Mouse (Mus musculus): ENCODE results near the gene Blnk. TPM values are rescaled to one million over a fixed set of nuclear protein-coding genes. Genes with fewer than 3 reads are reported as not detected.

The Blnk gene
- polyA plus RNA-seq, 1 experiment from 2014 or later = 19.6 TPM

GRCm38 (mm10) chr19:41015951-41016716 is 21.8 kb upstream of the Blnk start:
- Histone ChIP-seq H3K36me3 (no peaks in the 10 kb centered on the region), H3K4me3 (replicated peaks) (peak overlapping the region; percentile 9; the same call in 1 of the 2 replicates), H3K4me1 (replicated peaks) (peaks cover 6% of the 10 kb centered on the region), H3K4me2 (replicated peaks) (peak overlapping the region; percentile 57), H3K9ac (0 out of 2 replicates have a peak overlapping the region, but pooled peaks have one; percentile 26), H3K27me3 (replicated peaks) (no peaks in the 10 kb centered on the region), H3K27ac (no peak overlapping the region), H3K9me3 (no peaks in the 10 kb centered on the region)
- WGBS = 19% methylated on average over 14 of the region's 14 CpGs
- peak; percentile 50 for ATAC-seq

GRCm38 (mm10) chr19:41014003-41014402 is 19.7 kb upstream of the Blnk start:
- WGBS = 17% methylated on average over 9 of the region's 9 CpGs

GRCm38 (mm10) chr19:41013591-41013990 is 19.3 kb upstream of the Blnk start:
- H3K4me2 ChIP-seq (replicated peaks) = peak overlapping the region; percentile 31
- ATAC-seq = peak; percentile 79
- H3K9ac ChIP-seq = no peak overlapping the region
- no peaks in the 10 kb centered on the region for H3K9me3 ChIP-seq
- 2% methylated on average over 5 of the region's 5 CpGs for WGBS
- H3K4me1 ChIP-seq (replicated peaks) = peaks cover 6% of the 10 kb centered on the region
- 0 out of 2 replicates have a peak overlapping the region, but pooled peaks have one; percentile 13 for H3K27ac ChIP-seq
- H3K36me3 ChIP-seq = no peaks in the 10 kb centered on the region
- no peak overlapping the region for H3K4me3 ChIP-seq (replicated peaks)
- no peaks in the 10 kb centered on the region for H3K27me3 ChIP-seq (replicated peaks)

More at GRCm38 (mm10) chr19:41014003-41014402, 19.7 kb upstream of the Blnk start:
- no peaks in the 10 kb centered on the region for H3K9me3 ChIP-seq
- 0 out of 2 replicates have a peak overlapping the region, but pooled peaks have one; percentile 13 for H3K27ac ChIP-seq
- no peak for ATAC-seq
- peaks cover 6% of the 10 kb centered on the region for H3K4me1 ChIP-seq (replicated peaks)
- no peak overlapping the region for H3K4me3 ChIP-seq (replicated peaks)
- H3K4me2 ChIP-seq (replicated peaks) = peak overlapping the region; percentile 31
- no peaks in the 10 kb centered on the region for H3K27me3 ChIP-seq (replicated peaks)
- no peaks in the 10 kb centered on the region for H3K36me3 ChIP-seq
- H3K9ac ChIP-seq = no peak overlapping the region

- no peak overlapping the region; the same call in 1 of the 2 replicates for H3K4me2 ChIP-seq (replicated peaks)
- H3K27me3 ChIP-seq (replicated peaks) = no peaks in the 10 kb centered on the region
- H3K4me1 ChIP-seq (replicated peaks) = peaks cover 8% of the 10 kb centered on the region
- no peak for ATAC-seq
- no peak overlapping the region for H3K4me3 ChIP-seq (replicated peaks)
- H3K9me3 ChIP-seq = no peaks in the 10 kb centered on the region
- no peaks in the 10 kb centered on the region for H3K36me3 ChIP-seq
- WGBS = 28% methylated on average over 5 of the region's 5 CpGs
- no peak overlapping the region for H3K27ac ChIP-seq
- H3K9ac ChIP-seq = no peak overlapping the region; the same call in 1 of the 2 replicates
These were observed 17.3 kb upstream of the Blnk start for GRCm38 (mm10) chr19:41011676-41012075.

- H3K4me1 ChIP-seq (replicated peaks) = peaks cover 6% of the 10 kb centered on the region
- 90% methylated on average over 5 of the region's 5 CpGs for WGBS
- no peak overlapping the region for H3K9ac ChIP-seq
- H3K27me3 ChIP-seq (replicated peaks) = no peaks in the 10 kb centered on the region
- no peak overlapping the region for H3K4me3 ChIP-seq (replicated peaks)
- no peak for ATAC-seq
- H3K36me3 ChIP-seq = no peaks in the 10 kb centered on the region
- H3K9me3 ChIP-seq = no peaks in the 10 kb centered on the region
- H3K4me2 ChIP-seq (replicated peaks) = no peak overlapping the region
- H3K27ac ChIP-seq = no peak overlapping the region
These were observed 14.5 kb upstream of the Blnk start for GRCm38 (mm10) chr19:41008674-41009395.

DNA sequence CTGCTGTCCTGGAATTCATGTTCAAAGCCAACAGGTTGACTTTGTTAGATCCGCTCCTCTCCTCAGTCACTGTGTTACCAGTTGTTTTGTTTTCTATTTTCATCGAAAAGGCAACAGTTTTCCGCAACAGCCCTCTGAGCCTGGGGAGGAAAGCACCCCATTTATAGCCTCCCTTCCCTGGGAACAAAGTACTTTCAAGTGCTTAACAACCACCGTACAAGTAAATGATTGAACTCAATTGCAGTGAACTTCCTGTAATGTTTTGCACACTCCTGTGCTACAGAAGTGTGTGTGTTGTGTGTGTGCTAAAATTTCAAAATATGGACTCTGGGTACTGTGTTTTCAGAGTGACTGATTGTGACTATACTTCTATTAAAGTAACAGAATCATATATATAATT is 13.4 kb upstream of the Blnk start:
- Histone ChIP-seq H3K9ac (no peak overlapping the region), H3K27me3 (replicated peaks) (no peaks in the 10 kb centered on the region), H3K27ac (peak overlapping the region; percentile 77), H3K36me3 (no peaks in the 10 kb centered on the region), H3K9me3 (no peaks in the 10 kb centered on the region; the same call in 1 of the 2 replicates), H3K4me3 (replicated peaks) (no peak overlapping the region), H3K4me2 (replicated peaks) (peak overlapping the region; percentile 36), H3K4me1 (replicated peaks) (peaks cover 3% of the 10 kb centered on the region)
- ATAC-seq = peak; percentile 86
- WGBS = 49% methylated on average over 4 of the region's 4 CpGs

GRCm38 (mm10) chr19:41007326-41007725 is 13.0 kb upstream of the Blnk start:
- Histone ChIP-seq H3K27ac (peak overlapping the region; percentile 77), H3K4me2 (replicated peaks) (peak overlapping the region; percentile 36), H3K4me3 (replicated peaks) (no peak overlapping the region), H3K4me1 (replicated peaks) (peaks cover 3% of the 10 kb centered on the region), H3K36me3 (no peaks in the 10 kb centered on the region), H3K9ac (no peak overlapping the region), H3K9me3 (no peaks in the 10 kb centered on the region; the same call in 1 of the 2 replicates), H3K27me3 (replicated peaks) (no peaks in the 10 kb centered on the region)
- WGBS = 21% methylated on average over 6 of the region's 6 CpGs
- peak; percentile 65 for ATAC-seq

GRCm38 (mm10) chr19:41006621-41007020 is 12.3 kb upstream of the Blnk start:
- Histone ChIP-seq H3K27ac (peak overlapping the region; percentile 77; the same call in 1 of the 2 replicates), H3K9me3 (no peaks in the 10 kb centered on the region; the same call in 1 of the 2 replicates)
- 26% methylated on average over 4 of the region's 4 CpGs for WGBS

GRCm38 (mm10) chr19:41003694-41004315 is 9.5 kb upstream of the Blnk start:
- peaks cover 8% of the 10 kb centered on the region for H3K4me1 ChIP-seq (replicated peaks)
- no peak for ATAC-seq
- no peak overlapping the region for H3K4me3 ChIP-seq (replicated peaks)
- H3K9ac ChIP-seq = no peak overlapping the region
- H3K27ac ChIP-seq = no peak overlapping the region
- no peaks in the 10 kb centered on the region; the same call in 1 of the 2 replicates for H3K9me3 ChIP-seq
- no peaks in the 10 kb centered on the region for H3K36me3 ChIP-seq
- no peaks in the 10 kb centered on the region for H3K27me3 ChIP-seq (replicated peaks)
- no peak overlapping the region for H3K4me2 ChIP-seq (replicated peaks)
- 90% methylated on average over 3 of the region's 3 CpGs for WGBS

More at GRCm38 (mm10) chr19:41006621-41007020, 12.3 kb upstream of the Blnk start:
- H3K4me2 ChIP-seq (replicated peaks) = no peak overlapping the region
- peak; percentile 44; the same call in 1 of the 2 replicates for ATAC-seq
- peaks cover 3% of the 10 kb centered on the region for H3K4me1 ChIP-seq (replicated peaks)
- H3K9ac ChIP-seq = no peak overlapping the region
- no peaks in the 10 kb centered on the region for H3K27me3 ChIP-seq (replicated peaks)
- no peaks in the 10 kb centered on the region for H3K36me3 ChIP-seq
- H3K4me3 ChIP-seq (replicated peaks) = no peak overlapping the region

- H3K4me1 ChIP-seq (replicated peaks) = peaks cover 12% of the 10 kb centered on the region
- H3K36me3 ChIP-seq = no peaks in the 10 kb centered on the region
- no peak overlapping the region for H3K27ac ChIP-seq
- WGBS = 55% methylated on average over 3 of the region's 3 CpGs
- no peaks in the 10 kb centered on the region for H3K27me3 ChIP-seq (replicated peaks)
- H3K4me3 ChIP-seq (replicated peaks) = no peak overlapping the region
- no peak overlapping the region for H3K4me2 ChIP-seq (replicated peaks)
- no peak for ATAC-seq
- H3K9ac ChIP-seq = no peak overlapping the region
- no peaks in the 10 kb centered on the region; the same call in 1 of the 2 replicates for H3K9me3 ChIP-seq
These were observed 5.2 kb upstream of the Blnk start for GRCm38 (mm10) chr19:40999569-40999968.

GRCm38 (mm10) chr19:40998469-40999170 is 4.3 kb upstream of the Blnk start:
- Histone ChIP-seq H3K36me3 (no peaks in the 10 kb centered on the region), H3K4me1 (replicated peaks) (peaks cover 12% of the 10 kb centered on the region), H3K9ac (no peak overlapping the region), H3K27ac (peak overlapping the region; percentile 23; the same call in 1 of the 2 replicates), H3K9me3 (no peaks in the 10 kb centered on the region; the same call in 1 of the 2 replicates), H3K4me2 (replicated peaks) (no peak overlapping the region), H3K27me3 (replicated peaks) (no peaks in the 10 kb centered on the region), H3K4me3 (replicated peaks) (no peak overlapping the region)
- 50% methylated on average over 5 of the region's 5 CpGs for WGBS
- no peak for ATAC-seq
